Mouse (Mus musculus) adrenal gland (tissue): ENCODE results near the gene Rnf19b.

Source experiments
- intact Hi-C: fragments of 180-260 bp; cut with DNase I; formaldehyde crosslinking; loops from one replicate; pipeline ENCODE4 v1.15.1; 2025

Gene Rnf19b

DNA sequence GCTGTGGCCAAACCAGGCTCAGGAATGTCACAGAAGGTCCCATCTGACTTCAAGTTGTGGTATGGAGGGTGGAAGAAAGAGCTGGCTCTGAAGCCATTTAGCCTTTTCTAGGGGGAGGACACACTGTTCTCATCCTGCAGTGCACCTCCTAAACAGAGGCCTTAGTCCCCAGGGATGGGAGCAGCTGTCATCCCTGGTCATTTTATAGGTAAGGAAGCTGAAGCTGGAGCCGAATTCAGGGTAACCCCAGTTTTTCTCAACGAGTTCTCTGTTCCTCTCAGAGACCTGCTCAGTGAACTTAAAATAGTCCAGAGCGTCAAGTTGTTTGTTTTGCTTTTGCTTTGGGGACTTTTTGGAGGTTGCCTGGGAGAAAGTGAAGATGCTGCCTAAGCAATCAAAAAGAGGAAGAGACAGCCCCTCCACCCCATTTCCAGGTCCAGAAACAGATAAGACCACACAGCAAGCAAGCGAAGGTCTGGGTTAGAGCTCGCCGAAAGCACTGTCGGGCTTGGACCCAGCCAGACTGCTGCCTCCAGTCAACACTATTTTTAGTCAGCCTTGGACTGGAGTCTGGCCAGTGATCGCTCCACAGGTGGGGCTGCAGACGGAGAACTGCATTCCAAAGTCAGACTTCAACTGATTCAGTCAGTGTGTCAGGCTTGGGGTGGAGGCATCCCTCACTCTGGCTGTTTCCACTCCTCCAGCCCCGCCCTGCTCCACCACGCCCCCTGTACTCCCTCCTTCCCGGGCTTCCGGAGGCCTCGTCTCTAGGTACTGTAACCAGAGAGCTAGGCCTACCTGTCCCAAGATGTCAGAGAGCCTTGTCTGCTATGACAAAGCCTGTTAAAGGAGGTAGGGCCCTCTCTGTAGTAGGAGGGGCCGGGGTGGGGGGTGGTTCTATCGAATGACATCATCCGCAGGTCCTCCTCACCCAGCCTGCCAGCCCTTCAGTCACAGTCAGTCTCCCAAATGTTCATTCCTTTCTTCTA, 24.8 kb upstream of the Rnf19b start:
- intact Hi-C loops: no loop called here

DNA sequence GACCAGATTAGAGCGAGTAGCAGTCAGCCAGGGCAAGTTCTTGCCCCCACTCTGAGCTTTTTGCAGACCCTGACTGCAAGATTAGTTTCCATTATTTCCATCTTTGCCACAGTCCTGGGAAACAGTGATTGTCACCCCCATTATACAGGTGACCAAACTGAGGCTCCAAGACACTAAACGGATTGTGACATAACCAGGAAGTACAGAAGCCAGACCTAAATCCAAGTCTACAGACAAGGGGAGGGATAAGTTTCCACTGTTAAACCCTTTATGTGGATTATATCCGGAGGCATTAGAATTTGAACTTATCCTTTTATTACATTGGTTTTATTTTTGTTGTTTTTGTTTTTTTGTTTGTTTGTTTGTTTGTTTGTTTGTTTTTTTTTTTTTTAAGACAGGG, 23.8 kb upstream of the Rnf19b start:
- intact Hi-C loops: no loop called here

DNA sequence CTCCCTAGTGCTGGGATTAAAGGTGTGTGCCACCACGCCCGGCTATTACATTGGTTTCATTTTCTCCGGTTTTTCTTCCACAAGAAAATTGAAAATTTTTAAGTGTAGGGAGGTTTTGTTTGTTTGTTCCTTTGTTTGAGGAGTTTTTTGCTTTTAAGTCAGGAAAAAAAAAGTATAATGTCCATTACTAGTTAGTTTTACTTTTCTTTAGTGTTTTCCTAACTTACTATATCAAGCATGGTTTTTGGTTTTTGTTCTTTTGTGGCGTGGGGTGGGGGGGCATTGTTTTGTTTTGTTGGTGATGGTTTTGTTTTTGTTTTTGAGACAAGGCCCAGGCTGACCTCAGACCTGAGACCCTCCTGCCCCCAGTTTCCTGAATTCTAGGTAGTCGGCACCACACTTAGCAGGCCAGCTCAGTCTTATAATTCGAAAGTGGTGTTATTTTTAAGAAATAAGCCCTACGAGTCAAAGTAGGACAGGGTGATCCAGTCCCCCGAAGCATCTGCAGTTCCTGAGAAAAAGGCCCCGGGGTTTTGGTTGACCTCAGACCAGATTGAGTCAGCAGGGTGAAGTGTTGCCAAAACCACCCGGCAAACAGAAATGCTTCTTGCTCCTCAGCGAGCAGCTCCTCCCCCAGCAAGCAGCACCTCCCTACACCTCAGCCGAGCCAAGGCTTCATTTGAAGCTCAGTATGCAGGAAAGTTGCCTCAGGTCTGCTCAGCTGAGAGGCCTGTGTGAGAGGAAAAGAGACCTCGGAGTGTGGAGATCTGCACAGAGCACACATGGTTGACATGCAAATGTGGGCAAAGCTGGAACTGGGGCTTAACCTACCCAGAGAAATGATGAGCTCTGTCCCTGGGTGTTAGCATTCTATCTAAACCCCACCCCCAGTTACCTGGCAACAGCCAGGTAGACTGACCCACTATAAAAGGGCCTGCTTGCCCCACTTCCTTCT, 23.1 kb upstream of the Rnf19b start:
- intact Hi-C loops: no loop called here

DNA sequence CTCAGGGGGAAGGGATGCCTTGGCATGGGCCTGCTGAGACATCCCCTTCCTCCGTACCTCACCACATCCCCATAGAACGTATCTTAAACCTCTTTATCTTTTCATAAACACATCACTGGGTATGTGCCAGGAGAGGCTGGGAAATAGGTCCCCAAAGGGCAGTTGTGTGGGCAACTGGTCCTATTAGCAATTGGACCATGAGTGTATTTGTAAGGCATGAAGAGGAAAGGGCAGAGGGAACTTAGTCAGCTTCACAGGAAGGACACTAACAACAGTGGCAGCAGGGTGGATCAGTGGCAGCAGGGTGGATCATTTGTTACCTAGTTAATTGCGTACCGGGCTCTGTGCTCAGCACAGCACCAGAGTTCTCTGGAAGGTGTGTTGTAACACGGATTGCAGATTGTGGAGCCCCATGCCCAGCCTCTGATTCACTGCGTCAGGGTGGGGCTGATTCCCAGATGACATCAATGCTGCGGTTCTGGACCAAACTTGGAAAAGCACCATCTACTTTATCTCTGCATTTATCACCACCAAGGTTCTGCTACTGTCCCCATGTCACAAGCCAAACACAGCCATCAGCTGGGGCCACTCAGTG, 22.1 kb upstream of the Rnf19b start:
- intact Hi-C loops: no loop called here

DNA sequence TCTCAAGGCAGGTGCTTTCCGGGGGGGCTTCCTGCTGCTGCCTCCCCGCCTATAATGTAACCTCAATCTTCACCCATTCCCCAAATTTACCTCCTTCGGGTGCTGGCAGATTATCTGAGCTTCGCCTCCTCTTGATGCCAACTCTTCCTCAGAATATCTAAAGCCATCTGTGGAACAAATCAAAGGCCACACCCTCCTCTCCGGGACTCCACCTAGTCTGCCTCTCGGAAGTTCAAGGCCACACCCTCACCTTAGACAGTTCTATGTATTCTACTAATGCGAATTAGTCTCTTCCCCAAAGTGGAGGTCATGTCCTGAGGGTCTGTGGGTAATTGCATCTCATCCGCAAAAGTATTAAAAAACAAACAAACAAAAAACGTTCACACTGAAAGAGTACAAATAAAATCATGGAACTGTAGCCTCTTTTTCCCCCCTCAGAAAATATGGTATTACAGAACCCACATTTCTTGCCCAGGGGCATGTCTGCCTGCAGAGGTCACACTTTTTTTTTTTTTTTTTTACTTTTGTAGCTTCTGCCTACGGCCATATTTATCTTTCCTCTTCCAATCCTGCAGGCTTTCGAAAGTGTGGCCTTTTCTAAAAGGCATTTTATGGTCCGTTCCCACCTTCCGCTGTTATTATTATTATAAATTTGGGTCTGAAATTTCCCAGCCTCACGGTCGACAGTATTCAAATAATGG, 10.2 kb upstream of the Rnf19b start:
- intact Hi-C loops: no loop called here

DNA sequence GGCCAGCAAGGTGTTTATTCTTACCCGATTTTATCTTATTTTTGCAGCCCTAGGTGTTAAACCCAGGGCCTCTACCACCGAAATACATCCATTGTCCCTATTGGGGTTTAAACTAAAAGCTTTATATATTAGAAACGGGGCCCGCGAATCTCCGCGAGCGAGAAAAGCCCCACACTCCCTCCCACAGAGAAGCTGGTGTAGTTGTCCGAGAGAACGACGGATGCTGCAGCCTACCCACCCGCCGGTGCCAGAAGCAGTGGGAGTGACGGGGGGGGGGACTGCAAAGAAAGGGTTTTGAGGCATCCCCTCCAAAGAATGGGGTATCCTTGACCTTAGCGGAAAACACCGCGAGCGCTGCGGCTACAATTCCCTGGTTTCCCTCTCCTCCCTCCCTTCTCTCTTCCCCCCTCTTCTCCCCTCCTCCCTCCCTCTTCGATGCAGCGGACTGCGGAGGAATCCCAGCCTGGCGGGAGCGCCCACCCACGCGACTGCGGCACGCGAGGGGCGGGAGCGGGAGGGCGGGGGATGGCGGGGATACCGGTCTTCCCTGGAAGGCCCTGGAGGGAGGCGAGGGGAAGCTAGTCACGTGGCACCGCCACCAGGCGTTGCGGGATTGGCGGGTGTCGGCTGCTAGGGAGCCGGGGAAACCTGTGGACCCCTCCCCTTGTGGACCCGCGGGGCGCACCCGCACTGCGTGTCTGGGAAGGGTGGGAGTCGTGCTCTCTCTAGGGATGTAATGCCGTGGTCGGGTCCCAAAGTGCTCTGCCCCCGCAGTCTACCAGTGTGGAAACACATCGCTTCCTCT, 9.4 kb upstream of the Rnf19b start:
- intact Hi-C loops: no loop called here

DNA sequence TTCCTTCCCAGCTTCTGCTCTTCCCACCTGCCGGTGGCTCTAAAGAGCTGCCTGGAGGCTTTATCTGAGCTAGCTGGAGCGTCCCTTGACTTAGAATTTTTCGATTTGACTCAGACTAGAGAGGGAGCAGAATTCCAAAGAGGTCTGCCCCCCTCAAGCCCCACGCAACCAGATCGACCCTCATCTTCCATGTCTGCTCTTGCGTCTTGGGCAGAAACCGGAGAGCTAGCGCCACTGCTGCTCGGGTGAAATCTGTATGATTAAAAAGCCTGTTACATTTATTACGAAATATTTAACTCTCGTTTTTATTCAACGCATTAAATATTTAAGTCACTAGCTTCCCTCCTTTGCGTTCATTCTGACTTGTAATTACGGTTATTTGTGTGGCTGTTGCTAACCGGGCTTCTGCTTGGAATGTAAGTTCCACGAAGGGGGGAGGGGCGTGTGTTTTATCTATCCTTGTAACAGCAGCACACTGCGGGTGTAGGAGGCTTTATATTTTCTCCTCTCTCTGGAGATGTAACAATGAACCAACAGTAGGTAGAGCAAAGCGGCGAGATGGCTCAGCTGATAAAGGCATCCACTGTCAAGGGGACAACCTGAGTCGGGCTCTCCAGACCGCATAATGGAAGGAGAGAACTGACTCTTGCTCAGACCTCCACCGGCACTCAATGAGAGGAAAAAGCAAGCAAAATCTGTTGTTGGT, 8.6 kb upstream of the Rnf19b start:
- intact Hi-C loops: no loop called here

DNA sequence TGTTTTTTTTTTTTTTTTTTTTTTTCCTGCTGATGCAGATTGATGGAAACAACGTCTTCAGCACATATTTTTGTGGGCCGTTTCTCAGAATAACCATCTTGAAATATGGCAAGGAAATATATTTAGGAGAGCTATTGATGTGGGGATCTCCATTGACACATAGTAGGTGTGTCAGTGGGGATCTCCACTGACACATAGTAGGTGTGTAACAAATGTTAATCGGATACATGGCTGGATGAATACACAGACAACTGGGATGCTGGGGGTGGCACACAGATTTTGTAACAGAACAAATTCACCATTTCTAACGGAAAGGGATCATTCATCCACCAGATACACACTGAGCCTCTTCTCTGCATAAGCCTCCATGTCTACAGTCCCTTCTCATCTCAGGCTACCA, 7.7 kb upstream of the Rnf19b start:
- intact Hi-C loops: no loop called here

DNA sequence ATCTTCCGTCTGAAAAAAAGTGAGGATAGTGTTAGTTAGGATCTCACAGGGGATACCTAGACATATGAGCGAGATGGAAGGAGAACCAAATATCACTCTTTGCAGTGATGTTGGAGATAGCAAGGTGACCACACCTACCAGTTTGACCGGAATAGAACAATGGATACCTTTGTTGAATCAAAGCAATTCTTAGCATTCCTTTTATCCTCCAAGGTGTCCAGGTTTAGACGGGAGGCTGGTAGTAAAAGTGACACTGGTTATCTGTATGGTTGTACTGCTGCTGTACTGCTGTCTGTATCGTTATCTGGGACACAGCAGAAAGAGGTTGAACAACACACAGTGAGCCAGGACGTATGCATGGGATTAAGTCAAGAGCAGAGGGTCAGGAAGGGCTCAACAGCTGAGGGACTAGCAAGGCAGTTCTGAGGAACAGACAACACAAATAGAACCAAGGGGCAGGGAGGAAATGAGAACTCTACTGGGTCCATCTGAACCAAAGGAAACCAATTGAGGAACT, 7.1 kb upstream of the Rnf19b start:
- intact Hi-C loops: no loop called here

DNA sequence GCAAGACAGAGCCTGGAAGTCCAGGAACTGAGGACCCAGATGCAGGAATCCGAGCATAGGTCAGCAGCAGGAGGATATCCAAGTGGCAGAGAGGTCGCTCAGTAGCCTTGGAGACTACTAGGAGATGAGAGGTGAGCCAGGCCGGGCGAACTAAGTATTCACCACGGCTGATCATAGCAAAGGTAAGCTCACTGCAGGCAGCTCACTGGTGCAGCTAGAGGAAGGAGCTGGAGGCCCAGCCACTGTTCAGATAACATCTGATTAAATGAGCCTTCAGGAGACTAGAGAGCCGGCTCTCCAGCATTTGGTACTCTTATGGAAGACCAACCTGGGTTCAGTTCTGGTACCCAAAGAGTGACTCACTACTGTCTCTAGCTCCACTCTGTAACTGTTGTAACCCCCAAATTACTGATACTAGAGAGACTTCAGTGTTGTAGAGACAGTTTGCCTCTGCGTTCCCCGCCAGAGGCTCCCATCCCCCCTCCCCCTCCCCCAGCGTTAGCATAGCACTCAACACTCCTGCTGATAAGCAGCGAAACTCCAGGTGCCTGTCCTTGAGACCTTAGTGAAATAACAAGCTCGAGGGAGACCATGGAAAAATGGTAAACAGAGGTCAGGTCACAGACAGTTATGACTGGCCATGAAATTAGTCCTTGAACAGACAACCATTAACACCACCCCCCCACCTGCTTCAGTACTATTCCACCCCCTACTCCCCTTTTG, 6.4 kb upstream of the Rnf19b start:
- intact Hi-C loops: no loop called here

DNA sequence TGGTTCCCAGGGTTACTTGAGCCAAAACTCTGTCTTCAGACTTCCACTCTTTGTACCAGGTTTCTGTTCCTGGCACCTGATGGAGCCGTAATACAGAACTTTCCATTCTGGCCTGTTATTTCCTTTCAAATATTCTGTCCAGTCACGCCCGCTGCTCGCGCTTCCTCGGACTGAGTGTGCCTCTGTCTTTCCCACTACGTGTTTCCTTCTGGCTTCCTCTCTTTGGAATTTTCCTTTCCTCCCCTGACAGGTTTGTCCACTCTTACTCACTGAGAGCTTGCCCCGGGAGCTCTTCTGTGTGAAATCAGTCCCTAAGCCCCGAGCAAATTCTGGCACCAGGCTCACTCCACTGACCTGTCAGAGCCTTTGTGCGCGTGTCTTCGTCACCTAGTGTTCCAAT, 3.3 kb upstream of the Rnf19b start:
- intact Hi-C loops: loop anchor here (5.0 kb wide), 2 partner anchors 32 to 62 kb away; partner anchors contain the start of gene Ak2

DNA sequence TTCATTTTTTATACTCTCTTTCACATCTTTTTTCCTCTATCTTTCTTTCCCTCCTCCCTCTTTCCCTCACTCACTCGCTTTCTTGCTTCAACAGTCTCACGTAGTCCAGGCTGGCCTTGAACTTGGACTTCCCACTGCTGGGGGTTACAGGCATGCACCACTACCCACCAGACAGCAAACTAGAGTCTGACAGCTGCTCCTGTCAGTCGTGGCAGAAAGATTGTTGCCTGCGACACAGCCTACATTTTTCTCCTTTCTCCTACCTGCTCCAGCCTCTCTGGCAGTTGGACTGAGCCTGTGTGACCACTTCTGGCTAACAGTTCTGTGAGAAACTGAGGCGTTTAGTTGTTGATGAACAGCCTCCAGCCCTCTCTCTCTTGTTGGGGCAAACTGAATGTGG, 2.5 kb upstream of the Rnf19b start:
- intact Hi-C loops: loop anchor here (5.0 kb wide), 2 partner anchors 33 to 63 kb away; partner anchors contain the start of gene Ak2

DNA sequence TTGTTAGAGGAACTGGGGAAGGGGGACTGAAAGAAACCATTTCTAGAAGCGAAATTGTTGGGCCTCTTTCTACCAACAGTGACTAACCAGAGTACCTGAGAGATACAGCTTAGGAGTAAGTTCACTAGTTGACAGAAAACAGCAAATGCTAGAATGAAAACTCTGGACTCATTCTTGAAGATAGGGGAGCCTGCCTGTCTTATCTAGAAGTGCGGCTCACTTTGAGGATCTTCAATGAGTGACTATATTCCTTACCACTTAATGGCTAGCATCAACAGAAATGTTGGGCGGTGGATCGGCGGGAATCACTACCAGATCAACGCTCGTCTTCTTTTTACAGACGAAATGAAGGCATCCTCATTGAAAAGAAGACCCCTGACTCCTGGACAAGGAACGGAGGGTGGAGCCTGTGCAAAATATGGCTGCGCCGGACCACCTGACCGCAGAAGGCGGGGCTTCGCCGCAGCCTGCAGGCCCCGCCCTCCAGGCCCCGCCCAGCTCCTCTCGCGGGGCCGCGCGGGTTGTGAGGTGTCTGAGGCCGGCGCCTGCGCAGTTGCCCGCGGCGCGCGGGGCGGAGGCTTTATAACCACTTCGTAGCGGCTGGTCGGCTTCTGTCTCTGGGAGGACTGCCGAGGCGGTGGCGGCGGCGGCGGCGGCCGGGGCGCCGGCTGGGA, 401 bp upstream of the Rnf19b start:
- intact Hi-C loops: loop anchor here (5.0 kb wide), 2 partner anchors 35 to 65 kb away; partner anchors contain the start of gene Ak2

DNA sequence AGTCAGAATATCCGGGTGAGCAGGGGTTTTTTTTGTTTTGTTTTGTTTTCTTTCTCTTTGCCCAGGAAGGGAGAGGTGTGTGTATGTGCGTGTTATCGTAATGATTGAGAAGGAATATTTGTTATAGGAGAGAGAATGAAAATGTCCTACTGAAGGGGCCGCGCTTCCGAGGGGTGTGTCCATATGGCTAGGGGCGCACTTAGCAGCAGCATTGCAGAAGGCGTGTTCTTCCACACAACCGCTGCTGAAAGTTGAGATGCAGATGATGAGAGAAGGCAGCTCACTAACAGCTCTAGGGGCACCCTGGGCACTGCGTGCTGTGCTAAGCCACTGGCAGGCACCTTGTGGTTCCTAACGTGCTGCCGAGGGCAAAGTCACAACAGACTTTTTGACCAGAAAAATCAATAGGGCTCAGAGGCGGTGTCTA, 1.1 kb downstream of the Rnf19b start:
- intact Hi-C loops: loop anchor here (5.0 kb wide), 2 partner anchors 37 to 67 kb away; partner anchors contain the start of gene Ak2

DNA sequence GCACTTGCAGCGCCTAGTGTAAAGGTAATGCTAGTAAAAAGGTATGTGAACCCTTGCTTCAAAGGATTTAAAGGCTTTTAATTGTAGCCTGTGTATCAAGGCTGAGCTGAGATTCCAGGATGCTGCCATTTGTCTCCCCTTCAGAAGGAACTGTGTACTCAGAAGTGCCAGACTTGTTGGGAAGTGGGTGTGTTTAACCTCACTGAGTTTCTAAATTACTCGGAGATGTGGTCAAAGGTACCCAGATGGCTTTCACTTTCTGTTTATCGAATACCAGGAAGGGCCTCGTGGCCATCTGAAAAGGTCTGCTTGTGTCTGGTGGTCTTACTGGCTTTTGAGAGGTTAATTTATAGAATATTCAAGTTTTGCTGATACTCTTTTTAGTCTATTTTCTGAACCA, 1.9 kb downstream of the Rnf19b start:
- intact Hi-C loops: loop anchor here (5.0 kb wide), 2 partner anchors 38 to 68 kb away; partner anchors contain the start of gene Ak2

DNA sequence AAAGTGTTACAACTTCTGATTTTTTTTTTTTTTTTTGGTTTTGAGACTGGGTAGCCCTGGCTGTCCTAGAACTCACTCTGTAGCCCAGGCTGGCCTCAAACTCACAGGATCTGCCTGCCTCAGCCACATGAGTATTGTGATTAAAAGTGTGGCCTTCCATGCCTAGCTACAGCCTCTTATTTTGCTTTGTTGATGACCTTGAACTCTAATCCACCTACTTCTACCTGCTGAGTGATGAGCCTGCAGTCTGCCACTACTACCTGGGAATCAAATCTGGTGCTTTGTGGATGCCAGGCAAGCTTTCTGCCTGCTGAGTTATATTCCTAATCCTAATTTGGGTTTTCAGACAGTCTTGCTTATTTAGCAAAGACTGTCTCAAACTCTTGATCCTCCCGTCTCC, 3.4 kb downstream of the Rnf19b start:
- intact Hi-C loops: no loop called here

DNA sequence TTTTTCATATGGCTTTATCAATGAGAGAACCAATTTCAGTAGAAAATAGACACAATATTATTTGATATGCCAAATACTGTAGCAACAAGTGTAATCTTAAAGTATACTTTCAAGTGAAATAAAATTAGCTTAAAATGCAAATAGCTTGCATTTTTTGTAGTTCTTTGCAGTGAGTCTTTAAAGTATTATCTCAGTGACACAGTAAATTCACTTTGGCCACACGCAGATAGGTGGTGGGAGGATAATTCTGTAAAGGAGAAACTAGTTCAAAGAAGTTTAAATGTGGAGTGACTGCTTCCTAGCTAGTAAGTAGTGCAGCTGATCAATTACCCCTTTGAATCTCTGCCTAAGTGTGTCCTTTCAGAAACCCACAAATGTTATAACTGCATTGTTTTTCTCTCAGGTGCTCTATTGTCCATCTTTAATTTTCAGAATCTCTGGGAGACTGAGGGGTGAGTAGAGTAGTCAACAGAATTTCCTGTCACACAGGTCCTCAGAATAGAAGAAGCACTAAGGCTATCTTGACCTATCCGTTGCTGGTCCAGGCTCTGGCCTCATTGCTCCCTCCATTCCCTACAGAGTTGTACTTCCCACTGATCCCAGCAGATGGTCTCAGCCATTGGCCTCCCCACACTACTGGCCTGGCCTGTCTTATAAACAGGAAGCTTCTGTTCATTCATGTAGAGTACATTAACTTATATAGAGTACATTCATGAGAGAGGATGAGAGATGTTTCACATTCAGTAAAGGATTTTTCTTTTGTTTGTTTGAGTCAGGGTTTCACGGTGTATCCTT, 4.4 kb downstream of the Rnf19b start:
- intact Hi-C loops: no loop called here
